Mouse (Mus musculus) cerebellum, adult (tissue): ENCODE data around the gene Nyx.

ENCODE experiments used
- ATAC-seq: cut with Nextera tagmentation; 2 replicates; pipeline ENCODE4 v1.9.2; 2017; ENCODE audit warnings: mild to moderate bottlenecking, moderate library complexity, mixed read lengths; ENCODE audit not compliant: insufficient number of reproducible peaks, low FRiP score, low TSS enrichment

The Nyx gene

GRCm38 (mm10) chrX:13489761-13490160, 23.9 kb downstream of the Nyx start:
- ATAC-seq: no peak

- no peak for ATAC-seq
These were observed 25.0 kb downstream of the Nyx start for GRCm38 (mm10) chrX:13490941-13491340.

GRCm38 (mm10) chrX:13492922-13493321, 27.0 kb downstream of the Nyx start:
- no peak for ATAC-seq

- no peak for ATAC-seq
These were observed 29.2 kb downstream of the Nyx start for GRCm38 (mm10) chrX:13494892-13495703.

- no peak for ATAC-seq
These were observed 34.4 kb downstream of the Nyx start for GRCm38 (mm10) chrX:13500284-13500683.

- no peak for ATAC-seq
These were observed 37.0 kb downstream of the Nyx start for GRCm38 (mm10) chrX:13502862-13503375.

- ATAC-seq: no peak
These were observed 38.5 kb downstream of the Nyx start for GRCm38 (mm10) chrX:13504389-13504788.

GRCm38 (mm10) chrX:13506376-13506775, 40.5 kb downstream of the Nyx start:
- ATAC-seq: no peak

- no peak for ATAC-seq
These were observed 47.2 kb downstream of the Nyx start for GRCm38 (mm10) chrX:13513127-13513526.

GRCm38 (mm10) chrX:13513864-13514263, 48.0 kb downstream of the Nyx start:
- no peak for ATAC-seq

GRCm38 (mm10) chrX:13516451-13516850, 50.5 kb downstream of the Nyx start:
- no peak for ATAC-seq

GRCm38 (mm10) chrX:13518019-13518418, 52.1 kb downstream of the Nyx start:
- no peak for ATAC-seq

- ATAC-seq: peak; percentile 13; the same call in 1 of the 2 replicates
These were observed 53.0 kb downstream of the Nyx start for GRCm38 (mm10) chrX:13518781-13519407.

GRCm38 (mm10) chrX:13519408-13519783, 53.5 kb downstream of the Nyx start:
- no peak for ATAC-seq

- ATAC-seq: peak; percentile 56; the same call in 1 of the 2 replicates
These were observed 54.7 kb downstream of the Nyx start for GRCm38 (mm10) chrX:13520566-13520965.

GRCm38 (mm10) chrX:13521288-13521687, 55.4 kb downstream of the Nyx start:
- ATAC-seq: no peak
